Mouse (Mus musculus): Measurements from ENCODE around the gene Whrn.
A peak's percentile ranks its signal among the peaks of the same experiment; 100 is the strongest.

Gene Whrn

GRCm38 (mm10) chr4:63382676-63383369 lies 113.0 kb downstream of the Whrn start:
- DNase-seq (ENCODE audit: low spot score): no peak

GRCm38 (mm10) chr4:63377483-63377882 lies 118.3 kb downstream of the Whrn start:
- DNase-seq (ENCODE audit: low spot score): no peak

- DNase-seq (ENCODE audit: low spot score): no peak
Measured at GRCm38 (mm10) chr4:63375367-63375766, 120.4 kb downstream of the Whrn start.

- peak; percentile 64 for DNase-seq (ENCODE audit: low spot score)
Measured at GRCm38 (mm10) chr4:63374331-63374730, 121.5 kb downstream of the Whrn start.

- DNase-seq (ENCODE audit: low spot score): no peak
Measured at GRCm38 (mm10) chr4:63373404-63373803, 122.4 kb downstream of the Whrn start.

GRCm38 (mm10) chr4:63371890-63372289 lies 123.9 kb downstream of the Whrn start:
- no peak for DNase-seq (ENCODE audit: low spot score)

GRCm38 (mm10) chr4:63370897-63371296 lies 124.9 kb downstream of the Whrn start:
- DNase-seq (ENCODE audit: low spot score): no peak

- DNase-seq (ENCODE audit: low spot score): peak; percentile 76
Measured at GRCm38 (mm10) chr4:63368577-63368976, 127.2 kb downstream of the Whrn start.

Data from spleen, adult 12 weeks (tissue).